Mouse (Mus musculus) spleen, postnatal 4 days (tissue): ENCODE results near the gene Ttc7b.

Experiments
- DNase-seq, 2 experiments: peaks; one replicate each; pipeline ENCODE4 v3.0.0; 2022; ENCODE audit warnings: low spot score in 2 of 2

The Ttc7b gene

DNA sequence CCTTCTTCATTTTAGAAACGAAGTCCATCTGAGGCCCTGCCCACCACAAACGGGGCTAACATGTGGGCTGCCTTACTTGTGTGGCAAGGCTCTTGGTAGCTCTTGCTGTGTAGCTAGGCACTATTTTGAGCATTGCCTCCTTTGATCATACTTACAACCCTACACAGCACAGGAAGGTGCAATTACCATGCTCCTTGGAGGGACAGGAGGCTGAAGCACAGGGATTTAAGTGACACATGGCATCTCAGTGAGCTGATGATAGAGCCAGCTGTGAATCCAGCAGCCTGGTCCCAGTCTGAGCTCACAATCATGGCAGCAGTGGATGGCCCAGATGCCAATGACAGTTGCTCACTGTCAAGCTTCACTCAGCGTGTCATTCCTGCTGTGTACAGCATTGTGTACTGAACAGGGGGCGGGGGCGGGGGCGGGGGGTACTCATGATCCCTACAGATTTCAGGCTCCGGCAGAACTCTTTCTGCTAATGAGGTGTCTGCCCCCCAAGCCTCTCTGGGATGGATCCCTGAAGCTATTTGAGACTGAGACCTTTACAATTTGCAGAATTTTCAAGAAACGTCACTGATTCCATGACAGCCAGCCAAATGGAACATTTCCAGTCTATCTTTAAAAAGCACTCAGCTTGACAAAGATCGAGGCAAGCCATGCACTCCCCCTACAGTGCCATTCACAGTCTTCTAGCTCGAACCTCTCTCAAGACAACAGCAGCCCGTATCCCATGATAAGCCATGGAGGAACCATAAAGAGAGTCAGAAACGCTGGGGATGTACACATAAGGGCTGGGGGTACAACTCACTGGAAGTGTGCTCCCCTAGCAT lies 130.5 kb downstream of the Ttc7b start:
- DNase-seq: no peak

DNA sequence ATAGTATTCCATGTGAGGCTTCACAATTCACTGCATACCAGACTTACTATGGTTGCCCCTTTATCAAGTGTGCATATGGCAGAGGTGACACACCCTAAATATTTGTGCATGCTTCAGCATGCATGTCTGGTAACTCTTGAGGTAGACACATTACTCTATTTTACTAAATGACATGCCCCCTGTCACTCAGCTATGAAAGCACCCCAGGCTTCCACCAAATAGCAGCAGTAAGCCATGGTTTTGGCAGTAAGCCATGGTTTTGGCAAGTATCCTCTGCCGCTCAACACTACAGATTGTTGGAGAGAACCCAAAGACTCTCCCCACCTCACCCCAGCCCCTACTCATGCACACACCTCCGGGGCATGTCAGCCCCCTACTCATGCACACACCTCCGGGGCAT lies 134.4 kb downstream of the Ttc7b start:
- DNase-seq: no peak

DNA sequence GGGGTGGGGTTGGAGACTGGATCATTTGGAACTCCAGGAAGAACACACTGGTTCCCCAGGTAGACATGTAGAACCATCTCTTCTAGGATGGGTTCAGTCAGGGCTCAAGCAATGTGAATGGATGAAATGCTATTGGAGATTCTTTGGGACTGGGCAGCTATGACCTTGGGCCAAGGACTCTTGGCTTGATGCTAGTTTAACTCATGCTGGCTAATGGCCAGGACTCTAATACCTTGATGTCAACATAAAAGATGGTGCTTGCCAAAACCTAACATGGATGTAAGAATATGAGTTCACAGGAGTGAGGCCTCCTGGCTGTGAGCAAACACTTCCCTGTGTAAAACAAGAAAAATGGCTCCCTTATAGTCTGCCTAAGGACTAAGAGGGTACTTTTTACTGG lies 138.1 kb downstream of the Ttc7b start:
- DNase-seq: no peak

DNA sequence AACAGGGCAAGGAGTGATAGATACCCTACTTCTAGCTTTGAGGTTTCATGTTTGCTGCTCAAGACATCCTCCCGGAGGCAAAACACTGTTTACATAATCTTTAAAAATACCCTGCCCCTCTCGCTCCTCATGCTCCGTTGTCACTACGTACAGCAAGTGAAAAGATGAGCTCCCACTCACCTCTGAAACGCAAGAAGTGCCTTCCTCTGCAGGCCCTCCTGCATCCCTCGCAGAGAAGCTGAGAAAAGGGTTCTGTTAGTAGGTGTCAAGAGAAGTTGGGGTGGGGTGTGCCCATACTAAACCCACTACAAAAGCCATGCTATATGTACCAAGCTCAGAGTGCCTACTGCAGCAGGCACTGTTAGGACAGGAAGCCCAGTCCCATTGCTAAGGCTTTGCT lies 138.7 kb downstream of the Ttc7b start:
- no peak for DNase-seq

DNA sequence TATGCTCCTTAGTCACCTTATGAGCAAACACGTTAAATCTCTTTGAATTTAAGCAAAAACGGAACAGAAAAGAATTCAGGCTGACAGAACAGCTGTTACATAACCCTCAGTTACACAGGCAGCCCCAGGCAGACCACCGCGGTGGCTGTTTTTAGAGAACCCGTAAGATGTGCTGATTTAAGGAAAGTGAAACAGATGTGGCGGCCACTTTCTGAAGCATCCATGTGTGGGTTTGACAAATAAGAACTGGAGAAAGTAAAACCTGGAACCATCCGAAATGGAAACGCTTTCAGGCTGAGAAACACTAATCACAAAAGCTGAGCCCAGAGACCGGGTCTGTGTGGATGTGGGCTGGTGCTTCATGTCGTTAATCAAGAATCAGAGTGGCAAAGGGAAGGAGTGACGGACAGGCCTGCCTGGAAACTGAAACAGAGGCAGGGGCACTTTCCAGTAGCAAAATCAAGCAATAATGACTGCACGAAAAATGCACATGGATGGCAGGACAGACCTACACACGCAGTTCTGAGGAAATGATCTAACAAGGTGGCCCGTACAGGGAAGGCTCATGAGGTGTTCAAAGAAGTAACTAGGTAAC lies 139.8 kb downstream of the Ttc7b start:
- DNase-seq: no peak

DNA sequence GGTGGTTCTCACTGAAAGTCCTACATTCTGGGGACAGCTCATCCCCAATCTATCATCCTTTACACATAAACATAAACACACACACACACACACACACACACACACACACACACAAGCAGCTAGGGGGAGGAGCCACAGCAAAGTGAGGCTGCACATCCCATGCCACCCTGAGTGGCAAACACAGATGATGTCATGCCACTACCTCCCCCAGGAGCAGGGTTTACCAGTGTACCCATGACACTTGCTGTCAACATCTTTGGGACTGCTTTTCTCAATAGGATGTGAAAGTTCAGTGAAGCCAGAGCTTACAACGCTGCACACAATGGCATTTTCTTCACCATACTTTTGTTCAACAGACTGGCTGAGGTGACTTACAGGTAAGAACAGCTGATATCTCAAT lies 140.8 kb downstream of the Ttc7b start:
- no peak for DNase-seq

DNA sequence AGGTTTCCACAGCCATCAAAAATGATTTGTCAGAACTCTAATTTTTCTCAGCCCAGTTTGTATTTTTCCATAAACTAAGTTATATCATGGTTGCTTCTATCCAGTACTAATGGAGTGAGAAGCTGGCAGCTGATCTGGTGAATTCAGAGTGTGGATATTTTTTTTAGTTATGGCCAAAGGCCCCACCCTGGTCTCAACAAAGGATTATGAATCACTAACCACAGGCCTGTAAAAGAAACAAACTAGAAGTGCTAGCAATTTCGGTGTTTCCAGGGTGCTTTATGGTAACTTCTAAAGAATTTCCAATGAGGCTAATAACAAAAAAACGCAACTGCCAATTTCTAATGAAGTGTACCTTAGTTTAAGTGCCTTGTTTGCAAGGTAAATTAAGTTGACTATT lies 142.4 kb downstream of the Ttc7b start:
- DNase-seq: no peak

DNA sequence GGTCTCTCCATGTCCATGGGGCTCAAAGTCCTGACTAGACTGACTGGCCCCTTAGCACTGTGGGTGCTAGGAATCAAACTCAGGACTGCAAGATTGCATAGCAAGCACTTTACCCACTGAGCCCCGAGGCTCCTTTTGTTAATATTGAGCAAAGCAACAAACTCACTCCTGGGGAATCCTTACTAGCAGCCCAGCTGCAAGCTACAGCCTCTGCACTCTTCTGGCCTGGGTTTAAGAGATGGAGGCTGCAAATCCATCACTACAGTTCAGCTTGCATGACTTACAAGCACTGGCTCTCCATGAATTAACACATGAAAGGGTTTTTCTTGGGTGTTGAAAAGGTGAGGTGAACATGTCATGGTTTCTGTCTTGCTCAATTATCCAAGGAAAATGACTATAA lies 142.8 kb downstream of the Ttc7b start:
- DNase-seq: no peak

DNA sequence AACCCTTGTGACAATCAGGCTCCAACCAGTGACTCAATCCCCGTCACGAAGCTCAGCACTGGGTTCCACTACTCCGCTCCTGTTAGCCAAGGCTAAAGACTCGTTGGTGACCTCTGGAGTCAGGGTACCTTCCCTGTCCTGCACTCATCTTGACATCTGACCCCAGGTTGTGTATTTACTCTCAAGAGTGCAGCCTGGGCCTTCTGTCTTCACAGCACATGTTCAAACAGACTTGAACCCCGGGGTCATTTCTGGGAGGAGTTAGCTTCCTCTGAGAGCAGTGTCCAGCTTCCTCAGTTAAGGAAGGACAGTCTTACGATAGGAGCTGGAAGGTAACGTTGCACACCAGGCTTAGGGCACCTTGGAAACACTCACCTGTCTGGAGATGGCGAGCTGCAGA lies 144.8 kb downstream of the Ttc7b start:
- DNase-seq: no peak

DNA sequence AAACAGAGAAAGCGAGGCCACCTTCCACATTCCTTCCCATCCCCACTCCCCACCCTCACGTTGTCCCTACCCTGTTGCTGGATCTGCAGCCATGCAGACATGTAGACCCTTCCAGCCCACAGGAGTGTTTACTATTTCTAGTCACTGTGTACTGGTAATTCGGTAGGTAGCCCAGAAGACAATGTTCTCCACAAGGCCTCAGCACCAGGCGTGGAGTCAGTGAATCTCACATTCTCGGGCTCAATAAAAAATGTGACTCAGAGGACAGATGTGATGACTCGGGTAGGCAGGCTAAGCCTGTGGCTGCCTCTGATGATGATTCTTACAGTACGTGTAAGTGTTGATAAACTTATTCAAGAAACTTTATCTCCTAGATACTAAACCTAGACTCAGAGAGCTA lies 147.8 kb downstream of the Ttc7b start:
- no peak for DNase-seq

DNA sequence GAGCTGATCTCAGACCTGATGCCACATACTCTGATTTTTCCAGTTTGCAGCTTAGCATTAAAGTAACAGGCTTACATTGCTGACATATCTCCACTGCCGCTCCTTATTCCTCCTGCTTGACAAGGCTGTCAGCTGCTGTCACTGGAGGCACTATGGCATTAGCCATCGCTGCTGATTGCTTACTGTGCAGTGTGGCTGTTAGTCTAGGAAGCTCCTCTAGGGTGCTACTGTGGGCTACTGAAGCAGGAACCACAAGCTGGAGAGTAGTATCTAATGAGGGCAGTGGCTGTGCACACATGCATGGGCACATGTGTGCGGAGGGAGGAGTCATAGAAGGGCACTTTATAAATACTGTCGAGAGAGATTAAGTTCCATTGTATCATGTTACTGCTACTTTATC lies 148.6 kb downstream of the Ttc7b start:
- DNase-seq: no peak

DNA sequence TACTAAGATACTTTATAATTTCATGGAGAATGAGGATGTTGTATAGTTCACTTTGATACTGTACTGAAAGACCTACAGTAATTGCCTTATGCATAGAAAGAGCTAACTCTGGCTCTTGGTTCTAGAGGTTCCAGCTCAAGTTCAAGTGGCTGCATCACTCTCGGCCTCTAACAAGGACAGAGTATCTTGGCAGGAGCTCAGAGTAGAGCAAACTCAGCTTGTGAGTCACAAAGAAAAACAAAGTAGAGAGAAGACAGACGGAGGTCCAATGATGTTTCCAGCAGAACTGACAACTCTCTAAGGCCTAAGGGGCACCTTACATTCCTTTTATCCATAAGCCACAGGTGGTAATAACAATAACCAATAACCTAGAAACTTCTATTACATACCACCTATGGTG lies 150.8 kb downstream of the Ttc7b start:
- no peak for DNase-seq

DNA sequence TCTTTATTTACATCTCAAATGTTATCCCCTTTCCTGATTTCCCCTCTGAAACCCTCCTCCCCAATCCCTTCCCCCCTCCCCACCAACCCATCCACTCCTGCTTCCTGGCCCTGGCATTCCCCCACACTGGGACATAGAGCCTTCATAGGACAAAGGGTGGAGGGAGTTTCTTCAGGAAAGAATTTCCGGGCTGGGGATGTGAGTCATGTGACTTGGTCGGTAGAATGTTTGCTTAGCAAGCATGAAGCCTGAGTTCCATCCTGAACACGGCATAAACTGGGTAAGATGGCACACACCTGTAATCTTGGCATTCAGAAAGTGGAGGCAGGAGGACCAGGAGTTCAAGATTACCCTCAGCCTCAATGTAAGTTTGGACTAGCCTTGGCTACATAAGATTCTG lies 151.4 kb downstream of the Ttc7b start:
- no peak for DNase-seq

DNA sequence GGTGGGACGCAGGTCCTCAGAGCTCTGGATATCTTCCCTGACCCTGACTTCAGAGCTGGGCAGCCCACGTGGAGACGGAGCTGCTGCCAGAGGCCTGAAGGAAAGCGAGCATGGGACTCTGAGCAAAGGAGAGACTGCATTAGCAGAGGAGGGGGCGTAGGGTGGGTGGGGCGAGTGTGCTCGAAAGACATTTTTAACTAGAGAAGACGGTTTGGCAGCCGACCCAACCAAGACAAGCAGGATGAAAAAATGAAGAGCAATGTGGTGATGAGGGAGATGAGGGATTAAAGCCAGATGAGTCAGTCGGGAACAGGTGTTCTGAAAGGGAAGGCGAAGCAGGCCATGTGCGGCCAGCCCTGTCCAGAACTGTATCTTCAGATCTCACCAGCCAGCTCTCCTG lies 159.3 kb downstream of the Ttc7b start:
- no peak for DNase-seq

DNA sequence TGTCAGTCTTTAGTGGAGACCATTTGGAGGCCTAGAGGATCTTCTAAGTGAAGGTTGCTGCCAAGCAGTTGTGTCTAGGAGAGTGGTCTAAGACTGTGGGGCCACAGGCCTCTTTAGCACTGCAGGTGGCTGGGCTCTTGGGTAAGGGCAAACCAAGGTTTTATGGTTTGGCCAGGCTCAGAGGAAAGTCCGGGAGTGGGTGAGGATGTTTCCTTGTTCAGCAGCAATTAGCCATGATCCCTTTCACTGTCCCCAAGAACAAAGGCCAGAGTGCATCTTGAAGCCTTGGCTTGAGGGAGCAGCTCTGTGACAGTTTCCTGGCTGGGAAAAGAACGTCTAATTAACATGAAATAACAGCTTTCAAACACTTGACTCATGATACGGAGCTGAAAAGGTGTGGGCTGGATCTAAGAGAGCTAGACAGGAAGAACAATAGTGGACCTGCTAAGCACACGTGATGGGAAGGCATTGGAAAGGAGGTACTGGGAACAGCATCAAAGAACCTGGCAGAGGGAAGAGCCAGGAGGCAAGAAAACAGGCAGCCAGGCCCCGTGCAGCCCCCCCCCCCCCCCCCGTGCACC lies 162.5 kb downstream of the Ttc7b start:
- no peak for DNase-seq

DNA sequence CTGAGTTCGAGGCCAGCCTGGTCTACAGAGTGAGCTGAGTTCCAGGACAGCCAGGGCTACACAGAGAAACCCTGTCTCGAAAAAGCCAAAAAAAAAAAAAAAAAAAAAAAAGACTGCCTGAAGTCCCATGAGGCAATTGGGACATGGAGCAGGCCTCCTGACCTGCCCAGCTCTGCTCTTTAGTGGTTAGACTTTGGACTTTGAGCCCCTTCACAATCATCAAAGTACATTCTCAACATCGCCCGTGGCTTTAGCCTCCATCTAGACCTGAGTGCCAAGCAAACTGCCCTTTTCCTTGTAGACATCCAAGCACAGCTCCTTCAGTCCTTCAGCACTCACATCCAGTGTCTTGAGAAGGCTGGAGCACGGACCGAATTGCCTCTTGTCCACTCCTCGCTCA lies 164.2 kb downstream of the Ttc7b start:
- DNase-seq: no peak

DNA sequence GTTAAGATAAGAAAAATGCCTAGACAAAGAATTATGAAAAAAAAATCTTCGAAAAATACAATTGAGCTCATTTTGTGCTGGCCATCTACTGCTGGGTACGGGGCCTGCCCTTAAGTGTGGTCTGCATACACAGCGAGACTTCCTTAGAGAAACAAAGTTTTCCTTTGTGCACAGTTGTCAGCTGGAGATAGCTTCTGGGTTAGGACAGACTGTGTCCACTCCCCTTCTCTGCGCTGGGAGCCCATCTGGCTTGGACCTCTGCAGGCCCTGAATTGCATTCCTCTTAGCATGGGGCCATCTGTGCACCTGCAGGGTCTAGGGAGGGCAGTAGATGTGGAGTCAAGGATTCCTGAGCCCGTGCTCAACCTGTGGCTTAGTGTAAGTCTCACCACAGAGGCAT lies 165.1 kb downstream of the Ttc7b start:
- no peak for DNase-seq

DNA sequence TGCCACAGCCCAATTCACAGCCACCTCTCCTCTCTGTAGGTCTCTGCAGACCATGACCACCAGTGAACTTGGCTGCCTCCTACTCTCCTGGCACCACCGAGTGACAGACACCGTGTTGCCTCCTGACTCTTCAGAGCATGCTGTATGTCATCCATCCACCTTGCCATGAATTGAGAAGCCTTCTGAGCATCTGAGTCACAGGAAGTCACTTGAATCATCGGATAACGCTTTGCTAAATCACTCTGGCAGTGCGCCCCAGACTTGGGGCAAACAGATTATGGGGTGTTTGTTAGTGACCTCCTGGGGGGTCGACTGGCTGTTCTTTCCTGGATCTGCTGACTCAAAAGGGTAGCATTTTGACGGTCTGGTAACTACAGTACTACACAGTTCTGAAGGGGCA lies 166.7 kb downstream of the Ttc7b start:
- no peak for DNase-seq

DNA sequence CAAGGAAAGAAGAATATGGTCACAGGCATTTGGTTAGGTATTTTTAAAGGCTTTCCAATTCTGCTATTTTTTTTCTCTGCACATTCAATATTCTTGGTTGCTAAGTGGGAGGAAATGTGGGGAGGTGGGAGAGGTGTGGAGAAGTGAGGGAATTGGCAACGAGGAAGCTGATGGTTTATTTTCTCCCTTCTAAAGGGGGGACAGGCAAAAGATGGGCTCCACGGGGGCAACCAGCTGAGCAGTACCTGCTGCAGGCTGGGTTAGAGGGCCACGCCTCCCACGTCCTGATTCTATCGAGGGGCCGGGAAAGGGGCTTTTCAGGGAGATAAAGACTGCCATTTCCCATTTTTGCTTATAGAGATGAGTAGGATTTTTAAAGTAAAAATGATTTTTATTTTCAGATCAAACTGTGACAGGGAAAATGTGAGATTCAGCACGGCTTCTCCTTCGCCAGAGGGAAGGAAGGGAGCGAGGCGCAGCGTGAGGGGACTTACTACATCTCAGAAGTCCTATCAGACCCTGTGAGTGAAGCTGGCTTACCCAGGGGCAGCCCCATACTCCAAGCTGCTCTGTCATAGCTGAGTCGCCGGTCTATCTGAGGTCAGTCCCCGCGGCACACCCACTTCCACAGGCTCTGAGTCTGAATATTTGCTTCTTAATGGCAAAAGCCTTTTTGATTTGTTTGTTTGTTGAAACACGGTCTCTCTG lies 167.4 kb downstream of the Ttc7b start:
- no peak for DNase-seq

DNA sequence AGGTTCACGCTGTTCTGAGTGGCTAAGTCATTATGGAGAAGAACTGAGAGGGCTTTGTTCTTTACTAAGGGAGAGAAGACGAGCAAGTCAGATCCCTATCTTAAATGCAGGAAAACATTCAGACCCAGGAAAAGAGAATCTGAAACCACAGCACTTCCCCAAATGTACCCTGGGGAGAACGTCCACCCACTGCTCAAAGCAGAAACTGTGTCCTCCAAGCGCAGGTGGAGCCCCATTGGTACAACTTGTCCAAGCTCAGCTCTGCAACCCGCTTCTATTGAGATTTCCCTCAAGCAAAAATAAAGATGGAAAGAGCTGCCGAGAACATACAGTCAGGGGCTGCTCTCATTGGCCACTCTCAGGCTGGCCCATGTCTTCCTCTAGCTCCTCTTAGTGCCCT lies 168.5 kb downstream of the Ttc7b start:
- DNase-seq: no peak

DNA sequence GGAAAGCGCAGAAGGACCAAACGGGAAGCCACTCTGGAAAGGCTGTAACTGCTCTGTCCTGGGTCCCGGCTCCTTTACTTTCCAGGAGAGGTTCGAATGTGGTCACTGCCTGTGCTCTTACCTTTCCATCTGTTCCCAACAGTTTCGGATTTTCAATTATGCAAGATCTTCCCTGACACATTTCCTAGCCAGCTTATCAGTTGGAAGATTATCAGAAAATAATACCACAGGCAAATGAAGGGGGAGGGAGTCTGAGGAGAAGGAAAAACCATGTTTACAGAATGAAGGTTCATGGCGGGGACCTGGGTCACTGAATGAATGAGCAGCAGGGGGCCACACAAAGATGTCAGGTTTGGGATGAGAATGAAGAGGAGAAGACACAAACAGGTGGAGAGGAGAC lies 177.1 kb downstream of the Ttc7b start:
- DNase-seq: no peak

DNA sequence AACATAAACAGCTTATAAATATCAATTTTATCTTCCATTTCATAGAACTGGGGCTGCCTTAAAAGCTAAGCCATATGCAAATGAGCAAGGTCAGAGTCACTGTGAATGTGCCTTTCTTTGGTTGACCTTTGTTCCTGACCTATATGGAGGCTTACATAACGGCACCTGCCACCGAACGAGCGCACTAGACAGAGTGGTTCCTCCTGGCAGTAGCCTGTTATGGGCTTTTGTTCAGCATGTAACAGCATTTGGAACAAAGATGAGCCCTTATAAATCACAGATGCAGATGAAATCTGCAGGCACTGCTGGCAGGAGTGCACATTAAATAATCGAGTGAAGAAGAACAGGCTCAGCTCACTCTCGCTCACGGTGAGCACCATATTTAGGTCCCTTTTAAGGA lies 179.0 kb downstream of the Ttc7b start:
- no peak for DNase-seq
